Mouse (Mus musculus): Measurements from ENCODE around the gene Ppp2r2d.

Ppp2r2d gene

GRCm38 (mm10) chr7:138923756-138924425 is 78.0 kb downstream of the Ppp2r2d start:
- peak; percentile 35 for DNase-seq (ENCODE audit: low read depth, low spot score)

- DNase-seq (ENCODE audit: low read depth, low spot score) = no peak
Observed at GRCm38 (mm10) chr7:138928456-138928855, 82.6 kb downstream of the Ppp2r2d start.

Data from mesoderm, embryonic 11.5 days (tissue).